Mouse (Mus musculus) limb, embryonic 11.5 days (tissue): Measurements from ENCODE around the gene Gls. TPM values are rescaled to one million over a fixed set of nuclear protein-coding genes. Genes with fewer than 3 reads are reported as not detected.

Experiments used
- ATAC-seq: fragments of 200-750 bp; cut with Nextera tagmentation; 2 replicates; pipeline ENCODE4 v1.8.0; 2017; ENCODE audit warnings: low read depth; ENCODE audit not compliant: insufficient number of reproducible peaks, low FRiP score, low TSS enrichment
- DNase-seq: peaks from one replicate; pipeline ENCODE4 v3.0.0-alpha.2; 2015; ENCODE audit warnings: low spot score
- H3K27ac ChIP-seq: fragments of 300-500 bp; sonication (generic); replicated peaks from 2 replicates; pipeline ENCODE4 v1.5.1; 2014; ENCODE audit warnings: low read depth, mild to moderate bottlenecking, low read length
- H3K27me3 ChIP-seq: fragments of 300-500 bp; sonication (generic); 2 replicates; pipeline ENCODE4 v1.6.1; 2014; ENCODE audit warnings: mild to moderate bottlenecking, low read length, mixed read lengths; ENCODE audit not compliant: control insufficient read depth, insufficient read depth
- H3K36me3 ChIP-seq: fragments of 300-500 bp; sonication (generic); 2 replicates; pipeline ENCODE4 v1.6.1; 2014; ENCODE audit warnings: mild to moderate bottlenecking, low read length, moderate library complexity, mixed read lengths; ENCODE audit not compliant: control insufficient read depth, insufficient read depth
- H3K4me1 ChIP-seq: fragments of 300-500 bp; sonication (generic); 2 replicates; pipeline ENCODE4 v1.6.1; 2014; ENCODE audit warnings: low read length, mixed read lengths; ENCODE audit not compliant: control insufficient read depth, insufficient read depth
- H3K4me2 ChIP-seq: fragments of 300-500 bp; sonication (generic); 2 replicates; pipeline ENCODE4 v1.6.1; 2014; ENCODE audit warnings: low read depth, mild to moderate bottlenecking, moderate library complexity; ENCODE audit not compliant: severe bottlenecking
- H3K4me3 ChIP-seq: fragments of 300-500 bp; sonication (generic); 2 replicates; pipeline ENCODE4 v1.5.1; 2014; ENCODE audit warnings: low read depth, low read length
- H3K9ac ChIP-seq: fragments of 300-500 bp; sonication (generic); 2 replicates; pipeline ENCODE4 v1.6.1; 2014; ENCODE audit warnings: mild to moderate bottlenecking, low read length
- H3K9me3 ChIP-seq: fragments of 300-500 bp; sonication (generic); 2 replicates; pipeline ENCODE4 v1.6.1; 2016; ENCODE audit warnings: low read length; ENCODE audit not compliant: control insufficient read depth
- WGBS: fragments of 180-500 bp; shearing (Covaris S2); extraction: QIAGEN DNeasy Blood & Tissue Kit; methylation state at CpG from one replicate; pipeline ENCODE4 v1.1.7; 2014; 5-methylcytosine and 5-hydroxymethylcytosine counted together
- polyA plus RNA-seq: library from polyadenylated mRNA; unstranded; fragments of >200 nt; fragmentation: Nextera tagmentation; extraction: Ambion mirVana; gene quantifications from 2 replicates; pipeline ENCODE4 v1.2.1, GENCODE M21; 2014

Gene Gls
- polyA plus RNA-seq, 1 experiment from 2014 or later = 30.6 TPM

DNA sequence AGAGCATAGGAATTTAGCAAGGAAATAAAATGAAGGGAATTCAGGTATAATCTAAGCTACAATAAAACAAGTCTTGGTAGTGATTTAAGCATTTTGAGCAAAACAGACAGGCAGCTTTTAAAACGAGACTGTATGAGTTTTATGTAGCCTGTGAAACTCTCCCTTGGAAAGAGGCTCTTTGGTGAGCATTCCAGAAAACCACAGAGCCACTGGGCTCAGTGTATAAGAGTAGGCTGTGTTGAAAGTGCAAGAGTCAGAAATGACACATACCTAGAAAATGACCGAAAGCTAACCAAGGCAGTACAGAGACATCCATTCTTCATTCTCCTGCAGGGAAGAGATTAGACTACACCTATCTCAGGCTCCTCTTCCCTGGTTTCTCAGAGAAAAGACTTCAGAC, 21.4 kb upstream of the Gls start:
- Histone ChIP-seq H3K36me3 (no peaks in the 10 kb centered on the region), H3K4me3 (no peak overlapping the region), H3K4me2 (no peak overlapping the region), H3K4me1 (no peaks in the 10 kb centered on the region), H3K9me3 (no peaks in the 10 kb centered on the region), H3K27me3 (no peaks in the 10 kb centered on the region), H3K27ac (no peak overlapping the region), H3K9ac (no peak overlapping the region)
- WGBS = 75% methylated on average over 2 of the region's 2 CpGs
- no peak for DNase-seq
- no peak for ATAC-seq

GRCm38 (mm10) chr1:52253386-52253785, 20.4 kb upstream of the Gls start:
- DNase-seq (no peak), ATAC-seq (no peak)
- H3K27me3 ChIP-seq = no peaks in the 10 kb centered on the region
- no peak overlapping the region for H3K4me2 ChIP-seq
- no peaks in the 10 kb centered on the region for H3K9me3 ChIP-seq
- H3K4me1 ChIP-seq = no peaks in the 10 kb centered on the region
- WGBS = 63% methylated on average over 6 of the region's 6 CpGs
- no peak overlapping the region for H3K9ac ChIP-seq
- no peaks in the 10 kb centered on the region for H3K36me3 ChIP-seq
- no peak overlapping the region for H3K27ac ChIP-seq
- H3K4me3 ChIP-seq = no peak overlapping the region

DNA sequence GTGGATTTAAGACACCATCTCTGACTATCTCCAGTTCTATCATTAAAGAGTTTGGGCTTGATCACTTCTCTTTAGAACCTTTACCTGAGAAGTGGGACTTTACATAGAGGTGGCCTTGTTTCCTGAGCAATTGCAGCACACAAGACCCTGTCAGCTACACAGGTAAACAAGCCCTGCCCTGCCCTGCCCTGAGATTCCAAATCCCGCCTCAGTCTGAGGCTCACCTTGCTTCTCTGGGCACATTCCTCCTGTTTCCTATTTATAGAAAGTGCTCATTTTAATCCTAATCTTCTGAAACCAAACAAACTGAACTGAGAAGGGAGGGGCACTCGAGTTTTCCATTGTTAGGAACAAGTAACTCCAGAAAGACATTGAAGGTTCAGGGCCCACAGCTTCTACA, 19.4 kb upstream of the Gls start:
- Histone ChIP-seq H3K27me3 (no peaks in the 10 kb centered on the region), H3K4me3 (no peak overlapping the region), H3K9ac (no peak overlapping the region), H3K9me3 (no peaks in the 10 kb centered on the region), H3K4me2 (no peak overlapping the region), H3K4me1 (no peaks in the 10 kb centered on the region), H3K36me3 (no peaks in the 10 kb centered on the region), H3K27ac (no peak overlapping the region)
- ATAC-seq (no peak), DNase-seq (no peak)
- 77% methylated on average over 2 of the region's 2 CpGs for WGBS

- Histone ChIP-seq H3K36me3 (no peaks in the 10 kb centered on the region), H3K27ac (no peak overlapping the region), H3K9me3 (no peaks in the 10 kb centered on the region), H3K4me3 (no peak overlapping the region), H3K4me1 (no peaks in the 10 kb centered on the region), H3K27me3 (no peaks in the 10 kb centered on the region), H3K4me2 (no peak overlapping the region), H3K9ac (no peak overlapping the region)
- DNase-seq (no peak), ATAC-seq (no peak)
- WGBS = 67% methylated on average over 7 of the region's 7 CpGs
These were observed 18.2 kb upstream of the Gls start for GRCm38 (mm10) chr1:52251038-52251735.

DNA sequence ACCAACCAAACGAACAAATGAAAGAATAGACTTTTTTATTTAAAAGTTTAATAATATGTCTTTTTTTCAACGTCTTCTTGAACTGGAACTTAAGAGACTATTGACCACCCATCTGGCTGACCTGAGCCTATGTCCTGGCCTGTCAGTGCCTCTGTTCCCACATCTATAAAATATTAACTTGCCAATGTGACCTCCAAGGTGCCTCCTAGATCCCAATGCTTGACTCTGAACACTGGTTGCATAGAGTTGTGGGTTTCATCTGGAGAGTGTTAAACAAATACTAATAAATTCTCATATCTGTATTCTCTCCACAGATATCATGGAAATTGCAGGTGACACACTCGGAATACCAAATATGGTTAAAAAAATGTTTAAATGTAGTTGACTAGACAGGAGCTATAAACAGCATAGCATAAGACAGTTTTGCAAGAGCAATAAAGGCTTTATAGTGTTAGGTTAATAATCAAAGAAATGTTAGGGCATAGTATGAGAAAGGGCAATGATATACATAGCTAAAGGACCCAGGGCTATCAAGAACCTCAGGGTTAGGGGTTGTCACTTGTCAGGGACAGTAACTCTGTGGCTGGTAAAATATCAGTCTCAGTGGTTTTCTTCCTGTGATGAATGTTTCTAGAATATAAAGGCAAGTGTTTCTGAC, 16.0 kb upstream of the Gls start:
- H3K36me3 ChIP-seq = no peaks in the 10 kb centered on the region
- whole genome bisulfite sequencing = 84% methylated on average over 3 of the region's 3 CpGs
- DNase-seq (no peak), ATAC-seq (no peak)
- H3K27me3 ChIP-seq = no peaks in the 10 kb centered on the region
- H3K27ac ChIP-seq = no peak overlapping the region
- no peak overlapping the region for H3K4me3 ChIP-seq
- H3K4me2 ChIP-seq = no peak overlapping the region
- H3K4me1 ChIP-seq = no peaks in the 10 kb centered on the region
- no peak overlapping the region for H3K9ac ChIP-seq
- no peaks in the 10 kb centered on the region for H3K9me3 ChIP-seq

DNA sequence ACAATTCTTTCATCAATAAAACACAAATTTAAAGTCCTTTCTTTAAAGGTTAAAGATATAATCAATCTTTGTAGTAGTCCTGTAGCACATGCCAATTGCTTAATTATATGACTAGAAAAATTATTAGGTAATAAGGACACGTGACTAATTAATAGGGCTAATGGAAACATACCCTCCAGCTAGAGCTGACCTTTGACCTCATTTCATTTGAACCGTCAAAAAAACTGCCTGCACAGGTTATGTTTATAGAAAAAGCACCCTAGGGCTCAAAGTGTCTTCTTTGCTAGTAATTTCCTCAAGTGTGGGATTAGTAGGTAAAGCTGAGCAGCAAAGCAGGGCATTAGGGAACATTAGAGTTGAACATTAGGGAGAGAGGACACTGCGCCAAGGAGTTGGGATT, 9.2 kb upstream of the Gls start:
- ATAC-seq = no peak

GRCm38 (mm10) chr1:52232766-52233140, 279 bp downstream of the Gls start:
- ATAC-seq = peak; percentile 75
- H3K4me1 ChIP-seq = no peaks in the 10 kb centered on the region; the same call in 1 of the 2 replicates
- no peaks in the 10 kb centered on the region for H3K27me3 ChIP-seq
- peak overlapping the region; percentile 57 for H3K4me2 ChIP-seq
- WGBS = under 1% methylated on average over 48 of the region's 57 CpGs
- H3K4me3 ChIP-seq = peak overlapping the region; percentile 94
- H3K9ac ChIP-seq = peak overlapping the region; percentile 93
- no peaks in the 10 kb centered on the region for H3K9me3 ChIP-seq
- peak overlapping the region; percentile 91 for H3K27ac ChIP-seq
- DNase-seq = no peak
- no peaks in the 10 kb centered on the region for H3K36me3 ChIP-seq

More for the DNA sequence above, 9.2 kb upstream of the Gls start:
- H3K9me3 ChIP-seq = no peaks in the 10 kb centered on the region
- H3K4me2 ChIP-seq = no peak overlapping the region
- H3K27me3 ChIP-seq = no peaks in the 10 kb centered on the region
- no peak for DNase-seq
- WGBS = 29% methylated on average over 3 of the region's 3 CpGs
- no peak overlapping the region for H3K4me3 ChIP-seq
- H3K9ac ChIP-seq = no peak overlapping the region
- H3K27ac ChIP-seq = no peak overlapping the region
- H3K4me1 ChIP-seq = no peaks in the 10 kb centered on the region
- H3K36me3 ChIP-seq = no peaks in the 10 kb centered on the region

DNA sequence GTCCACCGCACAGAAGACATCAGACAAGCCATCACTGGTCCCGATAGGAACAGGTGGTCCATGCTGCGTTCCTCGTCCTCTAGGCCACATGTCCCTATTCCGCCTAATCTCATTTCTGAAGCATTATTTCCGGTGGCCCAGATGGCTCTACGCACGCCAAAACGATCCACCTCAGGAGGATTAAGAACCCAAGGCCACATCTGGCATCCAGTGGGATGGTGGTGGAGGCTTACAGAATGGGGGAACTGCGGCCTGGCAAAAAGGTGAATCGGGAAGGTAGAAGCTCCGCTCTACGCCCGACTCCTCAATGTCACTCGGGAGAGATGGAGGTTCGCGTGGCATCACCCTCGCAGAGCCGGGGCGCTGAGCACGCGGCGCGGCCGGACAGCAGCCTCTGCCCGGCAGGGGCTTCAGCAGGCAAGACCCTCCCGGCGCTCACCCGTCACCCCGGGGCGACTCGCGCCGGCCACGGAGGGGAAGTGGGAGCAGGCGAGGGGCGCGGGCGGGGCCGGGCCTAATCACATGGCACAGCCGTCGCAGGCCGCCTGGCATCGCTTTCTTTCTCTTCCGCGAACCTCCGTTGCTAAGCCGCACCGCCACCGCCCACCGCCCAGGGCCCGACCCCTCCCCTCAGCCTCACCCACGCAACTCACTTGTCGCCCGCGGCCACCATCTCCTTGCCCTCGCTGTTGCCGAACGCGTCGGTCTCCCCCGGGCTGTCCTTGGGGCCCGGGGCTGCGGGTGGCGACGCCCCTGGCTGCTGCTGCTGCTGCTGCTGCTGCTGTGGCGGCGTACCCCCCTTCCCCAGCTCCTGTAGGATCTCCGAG, 880 bp downstream of the Gls start:
- peak overlapping the region; percentile 94 for H3K4me3 ChIP-seq
- DNase-seq (peak; percentile 78), ATAC-seq (peak; percentile 36; the same call in 1 of the 2 replicates)
- WGBS = under 1% methylated on average over 61 of the region's 69 CpGs
- no peaks in the 10 kb centered on the region; the same call in 1 of the 2 replicates for H3K4me1 ChIP-seq
- peak overlapping the region; percentile 91 for H3K27ac ChIP-seq
- no peaks in the 10 kb centered on the region for H3K36me3 ChIP-seq
- H3K9ac ChIP-seq = peak overlapping the region; percentile 93
- H3K4me2 ChIP-seq = peak overlapping the region; percentile 57
- H3K9me3 ChIP-seq = no peaks in the 10 kb centered on the region
- H3K27me3 ChIP-seq = no peaks in the 10 kb centered on the region
